Mouse (Mus musculus) embryonic fibroblast, embryonic 13.5 days (primary cell): ENCODE results near the gene Icmt.

ENCODE experiments used
- CTCF ChIP-seq: IDR thresholded peaks from 2 replicates; pipeline ENCODE4 v1.5.1; 2011; ENCODE audit warnings: mild to moderate bottlenecking, control low read depth, low read length, moderate library complexity, borderline replicate concordance; ENCODE audit not compliant: insufficient read depth
- POLR2A ChIP-seq: IDR thresholded peaks from 2 replicates; pipeline ENCODE4 v1.6.1; 2011; ENCODE audit warnings: low read depth, mild to moderate bottlenecking, control low read depth, low read length, moderate library complexity

DNA sequence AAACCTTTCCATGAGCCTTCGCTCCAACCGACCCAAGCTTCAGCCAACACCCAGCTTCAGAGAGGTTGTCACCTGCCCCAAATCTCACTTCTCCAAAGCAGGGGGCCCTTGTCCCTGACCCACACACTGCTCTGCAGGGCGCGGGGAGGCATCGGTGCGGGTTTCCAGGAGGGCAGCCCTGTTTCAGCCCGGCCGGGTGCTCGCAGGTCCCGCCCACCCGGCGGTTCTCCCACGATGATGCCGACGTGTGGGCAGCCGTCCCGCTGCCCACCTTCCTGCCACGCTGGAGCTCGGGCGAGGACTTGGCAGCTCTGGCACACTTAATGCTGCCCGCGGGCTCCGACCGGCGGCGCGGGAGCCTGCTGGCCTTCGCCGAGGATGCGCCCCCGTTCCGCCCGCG is 14.3 kb upstream of the Icmt start:
- no peak for TF ChIP-seq CTCF
- TF ChIP-seq POLR2A: no peak
